Mouse (Mus musculus) T-helper 2 cell (primary cell): ENCODE results near the gene Tmcc1.
"Not testable (repeated sequence)": the region's sequence is repeated elsewhere in the genome, so short reads cannot be mapped to it uniquely, and the experiment has no call there.

Source experiments
- in situ Hi-C: fragments of 300-600 bp; cut with MboI, MseI; formaldehyde crosslinking; loops from one replicate; pipeline ENCODE4 v1.15.1; 2025; ENCODE audit warnings: high pct_unique_total_duplicates

Tmcc1 gene

DNA sequence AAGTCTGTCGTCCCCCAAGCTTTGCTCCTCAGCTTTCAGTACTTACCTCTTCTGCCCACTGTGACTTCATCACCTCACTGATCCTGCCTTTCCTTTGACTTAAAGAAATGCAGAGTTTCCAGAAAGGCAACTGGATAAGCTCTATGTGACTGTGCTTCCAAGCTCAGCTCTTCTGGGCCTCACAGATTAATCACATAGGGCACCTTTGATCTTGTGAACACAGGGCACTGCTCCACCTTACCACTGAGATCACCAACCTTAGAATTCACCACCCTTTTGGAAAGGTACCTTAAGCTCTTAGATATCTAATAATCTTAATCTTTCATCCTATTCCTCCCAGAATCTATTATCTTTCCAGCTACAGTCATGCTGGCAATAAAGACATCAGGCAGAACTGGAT lies 111.0 kb downstream of the Tmcc1 start:
- in situ Hi-C loops, result no loop called here

DNA sequence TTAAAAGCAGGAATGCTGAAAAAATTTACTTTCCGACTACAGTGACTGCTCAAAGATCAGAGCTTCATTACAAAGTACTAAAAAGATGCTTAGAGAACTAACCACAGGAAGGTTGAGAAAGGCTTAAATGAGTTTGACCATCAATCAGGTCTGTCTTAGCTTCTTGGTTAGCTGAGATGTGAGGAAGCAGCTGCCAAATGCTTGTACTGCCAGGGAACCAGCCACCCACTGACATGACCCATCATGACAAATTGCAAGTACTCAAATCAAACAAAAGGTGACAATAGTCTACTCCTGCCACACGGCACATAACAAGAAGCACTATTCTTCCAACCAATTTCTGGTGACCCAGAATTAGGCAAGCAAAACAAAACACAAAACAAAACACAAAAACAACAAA lies 111.9 kb downstream of the Tmcc1 start:
- in situ Hi-C loops, result no loop called here

DNA sequence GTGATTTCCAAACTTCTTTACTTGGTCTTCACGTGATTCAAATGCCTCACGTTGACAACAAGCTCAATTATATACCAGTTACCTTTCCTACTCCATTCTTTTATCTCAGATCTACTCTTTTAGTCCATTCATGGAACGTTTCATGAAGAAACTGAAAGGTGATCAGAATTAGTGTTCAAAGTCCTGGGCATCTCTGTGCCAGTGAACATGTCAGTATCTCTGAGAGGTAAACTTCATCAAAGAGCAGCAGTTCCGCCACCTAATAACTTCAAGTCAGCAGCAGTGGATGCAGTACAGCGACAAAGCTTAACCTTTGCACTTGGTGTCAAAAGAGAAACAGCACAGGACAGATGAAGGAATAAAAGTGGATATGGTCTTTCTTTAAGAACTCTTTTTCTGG lies 112.5 kb downstream of the Tmcc1 start:
- in situ Hi-C loops, result no loop called here

DNA sequence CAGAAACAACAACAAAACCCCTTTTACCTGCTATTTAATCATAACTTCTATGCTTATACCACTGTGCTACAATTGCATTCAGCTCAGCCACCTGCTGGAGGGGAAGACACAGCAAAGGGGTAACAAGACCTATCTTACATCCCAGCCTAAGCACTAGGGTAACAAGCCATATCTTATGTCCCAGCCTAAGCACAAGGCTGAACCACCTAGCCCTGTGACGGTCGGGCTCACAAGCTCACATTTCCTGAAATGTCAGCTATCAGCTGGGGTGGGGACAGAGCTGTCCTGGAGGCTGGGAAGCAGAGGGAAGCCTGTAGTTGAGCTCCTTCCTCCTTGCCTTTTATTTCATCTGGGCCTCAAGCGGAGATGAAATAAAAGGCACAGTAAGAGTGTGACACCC lies 115.7 kb downstream of the Tmcc1 start:
- in situ Hi-C loops, result no loop called here

GRCm38 (mm10) chr6:116074892-116075291 lies 118.4 kb downstream of the Tmcc1 start:
- in situ Hi-C loops, result no loop called here

DNA sequence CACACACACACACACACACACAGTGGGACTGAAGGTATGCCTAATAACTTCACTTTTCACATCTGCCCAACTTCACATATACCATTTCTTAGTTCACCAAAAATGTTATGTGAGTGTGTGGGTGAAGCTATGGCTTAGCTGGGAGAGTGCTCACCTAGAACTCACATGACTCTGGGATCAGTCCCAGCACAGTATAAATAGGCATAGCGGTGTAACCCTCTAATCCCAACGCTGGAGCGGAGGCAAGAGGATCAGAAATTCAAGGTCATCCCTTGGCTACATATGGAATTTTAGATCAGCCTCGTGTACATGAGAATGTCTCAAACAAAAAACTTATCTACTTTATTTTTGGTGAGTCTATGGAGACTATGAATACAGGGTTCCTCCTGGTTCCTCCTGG lies 119.7 kb downstream of the Tmcc1 start:
- in situ Hi-C loops, result no loop called here

DNA sequence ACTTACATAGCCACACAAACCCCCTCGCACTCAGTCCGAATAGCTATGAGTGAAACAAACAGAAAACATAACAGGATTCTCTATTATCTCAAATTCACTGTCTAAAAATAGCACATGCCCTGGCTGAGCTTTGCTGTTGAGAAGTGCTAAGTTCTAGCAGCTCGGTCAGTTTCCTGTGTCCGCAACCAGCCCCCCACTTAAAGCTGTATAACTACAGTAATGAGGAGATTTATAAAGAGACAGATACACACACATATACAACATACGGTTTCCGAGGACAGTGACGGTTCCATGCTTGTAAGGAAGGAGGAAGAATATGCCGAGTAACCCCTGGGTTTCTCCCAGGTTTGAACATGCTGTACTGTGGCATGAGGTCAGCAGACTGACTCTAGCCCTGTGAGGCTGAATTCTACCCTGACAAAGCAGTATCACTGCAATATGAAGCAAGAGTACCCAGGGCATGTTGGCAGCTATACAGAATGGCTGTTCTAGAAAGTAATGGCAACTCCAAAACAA lies 120.5 kb downstream of the Tmcc1 start:
- in situ Hi-C loops, result no loop called here

DNA sequence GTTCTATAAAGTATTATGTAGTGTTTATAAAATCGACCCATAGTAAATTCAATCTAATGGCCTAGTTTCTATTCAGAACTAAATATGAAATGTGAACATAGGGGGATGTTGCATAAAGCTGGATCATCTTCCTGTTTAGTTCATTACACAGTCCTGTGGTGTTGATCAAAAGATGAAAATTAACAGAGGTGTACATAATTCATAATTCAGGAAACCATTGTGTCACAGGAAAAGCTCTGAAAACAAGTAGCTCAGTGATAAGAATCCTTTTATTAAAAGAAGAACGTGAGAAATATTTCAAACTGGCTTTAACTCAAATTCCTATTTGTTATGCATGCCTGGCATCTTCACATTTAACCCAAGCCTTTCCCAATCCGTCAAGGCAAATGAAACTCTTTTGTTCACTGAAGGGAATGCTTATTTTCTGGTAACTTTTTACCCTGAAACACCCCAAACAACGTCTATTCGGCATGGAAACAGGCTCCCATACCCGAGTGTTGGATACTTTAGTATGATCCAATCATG lies 121.0 kb downstream of the Tmcc1 start:
- in situ Hi-C loops, result no loop called here

GRCm38 (mm10) chr6:116071781-116072180 lies 121.5 kb downstream of the Tmcc1 start:
- in situ Hi-C loops, result no loop called here

DNA sequence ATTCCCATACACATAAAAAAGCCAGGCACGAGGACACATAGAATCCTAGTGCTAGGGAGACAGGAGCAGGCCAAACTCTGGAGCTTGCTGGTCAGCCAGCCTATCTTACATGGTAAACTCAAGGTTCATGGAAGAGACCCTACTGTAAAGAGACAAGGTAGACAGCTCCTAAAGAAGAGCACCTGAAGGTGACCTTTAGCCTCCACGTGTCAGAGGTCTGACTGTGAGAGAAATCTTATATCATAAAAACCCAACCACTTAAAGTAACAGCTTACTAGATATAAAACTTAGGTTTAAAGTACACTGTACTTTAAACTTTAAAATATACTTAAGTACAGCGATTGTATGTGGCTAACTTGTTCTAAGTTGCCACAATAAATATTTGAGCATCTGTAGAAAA lies 122.7 kb downstream of the Tmcc1 start:
- in situ Hi-C loops, result no loop called here

DNA sequence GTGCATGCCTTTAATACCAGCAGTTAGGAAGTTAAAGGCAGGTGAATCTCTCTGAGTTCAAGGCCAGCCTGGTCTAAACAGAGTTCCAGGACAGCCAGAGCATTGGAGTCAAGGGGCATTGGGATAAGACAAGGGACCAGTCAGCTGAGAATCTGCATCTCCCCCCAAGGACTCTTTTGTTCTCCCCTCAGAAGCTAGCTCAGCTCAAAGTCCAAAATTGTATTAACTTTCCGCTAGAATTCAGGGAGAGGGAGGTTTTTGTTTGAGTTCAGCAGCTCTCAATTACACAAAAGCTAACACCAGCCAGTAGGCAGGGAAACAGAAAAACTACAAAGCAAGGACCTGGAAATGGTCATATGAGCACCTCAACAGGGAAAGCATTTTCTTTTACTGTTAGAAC lies 129.8 kb downstream of the Tmcc1 start:
- in situ Hi-C loops, result no loop called here

GRCm38 (mm10) chr6:116059542-116059941 lies 133.7 kb downstream of the Tmcc1 start:
- in situ Hi-C loops, result not testable (repeated sequence)

GRCm38 (mm10) chr6:116058541-116059300 lies 134.6 kb downstream of the Tmcc1 start:
- in situ Hi-C loops, result no loop called here

DNA sequence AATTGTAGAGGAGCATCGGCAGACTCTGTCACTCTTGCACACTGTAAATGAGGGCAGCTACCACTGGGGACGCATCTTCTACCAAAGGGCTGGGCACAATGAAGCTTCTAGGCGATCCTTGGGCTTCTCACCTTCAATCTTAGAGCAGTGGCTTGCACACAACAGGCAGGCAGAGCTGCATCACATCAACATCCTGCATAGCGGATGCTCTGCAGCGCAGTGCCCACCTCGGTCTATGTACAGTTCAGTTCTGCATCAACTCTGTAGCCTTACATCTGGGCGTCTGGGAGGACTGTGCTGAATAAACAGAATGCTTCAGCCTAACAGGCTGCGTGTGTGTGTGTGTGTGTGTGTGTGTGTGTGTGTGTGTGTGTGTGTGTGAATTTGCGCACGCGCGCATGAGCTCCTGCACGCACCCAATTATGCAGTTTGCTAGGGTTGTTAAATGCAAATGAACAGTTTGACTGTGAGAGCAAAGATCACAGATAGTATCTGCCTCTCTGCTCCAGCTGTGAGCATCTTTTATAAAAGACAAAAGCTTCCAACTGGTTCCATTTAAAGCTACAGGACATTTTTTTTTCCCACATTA lies 136.5 kb downstream of the Tmcc1 start:
- in situ Hi-C loops, result no loop called here

GRCm38 (mm10) chr6:116055766-116056165 lies 137.5 kb downstream of the Tmcc1 start:
- in situ Hi-C loops, result no loop called here

DNA sequence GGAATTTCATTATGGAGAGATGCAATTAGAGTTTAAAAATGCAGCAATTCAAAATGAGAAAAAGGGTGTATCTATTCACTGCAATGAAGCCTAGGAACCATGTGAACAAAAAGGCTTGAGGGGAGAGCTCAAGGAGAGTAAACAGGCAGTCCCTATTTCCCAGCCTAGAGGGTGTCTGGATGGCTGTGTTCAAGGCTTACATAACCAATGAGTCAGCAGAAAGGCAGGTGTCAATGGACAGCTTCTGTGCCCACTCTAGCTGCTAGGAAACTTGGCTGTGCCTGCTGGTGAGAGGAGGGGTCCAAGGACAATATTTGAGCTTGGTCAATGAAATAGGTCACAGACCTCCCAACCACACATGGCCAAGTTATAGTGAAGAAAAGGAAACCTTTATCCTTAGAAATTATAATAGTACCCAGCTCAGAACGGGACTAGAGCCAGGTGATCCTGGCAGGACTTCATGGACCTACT lies 138.2 kb downstream of the Tmcc1 start:
- in situ Hi-C loops, result no loop called here

DNA sequence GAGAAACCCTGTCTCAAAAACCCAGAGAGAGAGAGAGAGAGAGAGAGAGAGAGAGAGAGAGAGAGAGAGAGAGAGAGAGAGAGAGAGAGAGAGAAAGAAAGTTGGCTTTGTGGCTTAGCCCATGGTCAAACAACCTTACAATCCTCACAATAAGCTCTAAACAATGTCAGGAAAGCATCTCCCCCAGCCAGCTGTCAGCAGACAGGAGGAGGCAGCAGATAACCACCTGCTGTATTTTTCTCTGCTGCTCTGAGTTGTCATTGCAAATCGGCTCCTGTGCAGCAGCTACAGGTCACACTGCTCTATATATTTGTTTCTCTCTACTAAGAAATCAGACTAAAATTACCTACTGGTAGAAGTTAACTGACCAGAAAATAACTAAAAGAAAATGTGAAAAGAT lies 145.4 kb downstream of the Tmcc1 start:
- in situ Hi-C loops, result no loop called here

GRCm38 (mm10) chr6:116047366-116047765 lies 145.9 kb downstream of the Tmcc1 start:
- in situ Hi-C loops, result no loop called here

DNA sequence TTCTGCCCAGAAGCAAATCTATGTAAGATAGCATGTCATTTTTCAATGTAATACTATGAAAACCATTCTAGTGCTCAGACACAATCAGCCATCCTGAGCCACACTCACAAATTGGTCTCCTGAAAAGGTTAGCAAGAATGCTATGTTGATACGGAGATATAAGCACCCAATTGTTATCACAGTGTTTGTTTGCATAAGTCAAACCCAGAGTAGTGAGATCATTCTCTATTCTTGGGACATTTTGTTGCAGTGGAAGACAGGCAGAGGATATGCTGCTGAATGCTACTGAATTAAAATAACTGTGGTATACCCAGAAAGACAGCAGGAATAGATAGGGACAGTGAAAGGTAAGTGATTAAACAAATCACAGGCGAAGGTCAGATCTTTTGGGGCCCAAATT lies 149.2 kb downstream of the Tmcc1 start:
- in situ Hi-C loops, result no loop called here

GRCm38 (mm10) chr6:116038222-116038621 lies 155.1 kb downstream of the Tmcc1 start:
- in situ Hi-C loops, result no loop called here

DNA sequence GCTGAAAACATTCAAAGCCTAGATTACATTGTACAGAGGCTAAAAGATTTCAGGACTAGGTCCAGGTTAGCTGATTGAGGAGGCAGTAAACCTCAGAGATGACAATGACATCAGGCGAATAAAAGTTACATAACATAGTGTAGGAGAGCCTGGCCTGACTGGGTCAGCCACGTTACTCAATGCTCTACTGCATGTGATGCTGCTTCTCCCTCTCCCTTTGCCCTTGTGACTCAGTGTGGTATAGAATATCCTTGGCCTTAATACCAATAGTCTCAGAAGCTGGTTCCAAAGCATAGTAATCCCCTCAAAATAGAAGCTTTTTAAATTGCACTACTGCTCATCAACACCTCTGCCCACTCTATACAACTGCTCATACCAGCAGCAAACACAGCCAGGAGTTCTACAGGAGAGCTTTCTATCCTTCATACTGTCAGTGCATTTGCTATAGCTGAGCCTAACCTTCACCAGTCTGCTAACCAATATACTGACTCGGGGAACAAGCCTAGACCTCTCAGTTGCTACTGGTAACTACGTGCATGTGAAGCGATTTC lies 155.9 kb downstream of the Tmcc1 start:
- in situ Hi-C loops, result no loop called here

DNA sequence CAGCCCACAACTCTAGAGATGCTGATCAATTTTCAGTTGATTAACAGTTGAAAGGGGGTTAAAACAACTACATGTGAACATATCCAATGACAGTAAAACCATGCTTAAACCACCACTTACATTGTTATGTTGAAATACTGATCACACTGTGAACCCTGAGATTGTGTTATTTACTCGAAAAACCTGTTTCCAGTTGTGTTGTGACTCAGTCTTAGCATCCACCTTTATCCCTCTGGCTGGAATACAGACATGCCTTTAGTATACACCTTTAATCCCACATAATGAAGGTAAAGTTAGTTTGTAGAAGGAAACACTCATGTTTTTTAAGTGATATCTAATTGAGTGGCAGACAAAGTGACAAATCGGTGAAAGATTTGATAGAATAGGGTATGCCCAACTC lies 156.7 kb downstream of the Tmcc1 start:
- in situ Hi-C loops, result no loop called here

DNA sequence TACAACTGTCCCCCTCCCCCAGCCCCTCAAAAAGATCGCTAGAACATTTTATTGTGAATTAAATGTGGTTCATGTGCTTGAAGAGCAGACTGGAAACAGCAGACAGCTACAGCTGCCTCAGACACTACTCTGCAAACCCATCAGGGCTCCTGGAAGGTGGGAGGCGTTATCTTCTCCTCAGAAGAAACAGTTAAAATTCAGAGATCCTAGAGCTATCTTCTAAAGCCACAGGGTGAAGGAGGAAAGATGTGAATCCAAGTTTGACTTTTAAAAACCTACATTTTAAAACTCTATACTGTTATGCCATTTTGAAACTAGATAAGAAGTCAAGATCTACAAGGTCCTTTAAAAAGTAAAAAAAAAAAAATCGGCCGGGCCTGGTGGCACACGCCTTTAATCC lies 162.2 kb downstream of the Tmcc1 start:
- in situ Hi-C loops, result no loop called here
